Mouse (Mus musculus) kidney, embryonic 16.5 days (tissue): ENCODE results near the gene Crtc3. TPM values are rescaled to one million over a fixed set of nuclear protein-coding genes. Genes with fewer than 3 reads are reported as not detected.

ENCODE experiments used
- ATAC-seq: fragments of 200-750 bp; cut with Nextera tagmentation; 2 replicates; pipeline ENCODE4 v1.8.0; 2017; ENCODE audit warnings: moderate TSS enrichment; ENCODE audit not compliant: low FRiP score, low TSS enrichment
- H3K27ac ChIP-seq: fragments of 300-500 bp; sonication (generic); 2 replicates; pipeline ENCODE4 v1.5.1; 2014; ENCODE audit warnings: low read length
- H3K27me3 ChIP-seq: fragments of 300-500 bp; sonication (generic); 2 replicates; pipeline ENCODE4 v1.6.1; 2014; ENCODE audit warnings: low read length, control low read depth, mixed read lengths; ENCODE audit not compliant: insufficient read depth
- H3K36me3 ChIP-seq: fragments of 300-500 bp; sonication (generic); 2 replicates; pipeline ENCODE4 v1.6.1; 2014; ENCODE audit warnings: low read length, control low read depth, mixed read lengths; ENCODE audit not compliant: insufficient read depth
- H3K4me1 ChIP-seq: fragments of 300-500 bp; sonication (generic); 2 replicates; pipeline ENCODE4 v1.6.1; 2014; ENCODE audit warnings: low read length, control low read depth, mixed read lengths; ENCODE audit not compliant: insufficient read depth
- H3K4me2 ChIP-seq: fragments of 300-500 bp; sonication (generic); replicated peaks from 2 replicates; pipeline ENCODE4 v1.6.1; 2014; ENCODE audit warnings: low read depth, low read length
- H3K4me3 ChIP-seq: fragments of 300-500 bp; sonication (generic); 2 replicates; pipeline ENCODE4 v1.5.1; 2014; ENCODE audit warnings: mild to moderate bottlenecking, low read length
- H3K9ac ChIP-seq: fragments of 300-500 bp; sonication (generic); replicated peaks from 2 replicates; pipeline ENCODE4 v1.6.1; 2014; ENCODE audit warnings: low read length
- H3K9me3 ChIP-seq: fragments of 300-500 bp; sonication (generic); 2 replicates; pipeline ENCODE4 v1.6.1; 2016; ENCODE audit warnings: low read length, control low read depth
- WGBS: fragments of 180-500 bp; shearing (Covaris S2); extraction: QIAGEN DNeasy Blood & Tissue Kit; methylation state at CpG from one replicate; pipeline ENCODE4 v1.1.7; 2014; 5-methylcytosine and 5-hydroxymethylcytosine counted together
- polyA plus RNA-seq: library from polyadenylated mRNA; unstranded; fragments of >200 nt; fragmentation: Nextera tagmentation; extraction: Ambion mirVana; gene quantifications from 2 replicates; pipeline ENCODE4 v1.2.1, GENCODE M21; 2015

The Crtc3 gene
- polyA plus RNA-seq, 1 experiment from 2014 or later, result 18.5 TPM

DNA sequence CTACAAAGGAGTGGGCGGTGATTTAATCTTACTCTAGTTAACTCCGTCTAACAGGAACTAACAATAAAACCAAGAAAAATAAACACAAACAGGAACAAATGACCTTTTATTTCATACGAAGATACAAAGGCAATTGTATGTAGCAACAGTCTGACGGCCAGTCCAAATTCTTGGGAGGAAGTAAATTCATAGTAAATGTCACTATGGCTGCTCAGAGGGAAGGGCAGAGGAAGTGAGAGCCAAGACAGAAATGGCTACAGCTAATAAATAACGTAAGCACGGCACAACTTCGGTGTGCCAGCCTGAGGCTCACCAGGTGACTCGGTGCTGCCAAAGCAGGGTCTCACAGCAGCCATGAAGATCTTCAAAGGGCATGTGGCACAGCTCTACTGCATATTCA lies 22.8 kb upstream of the Crtc3 start:
- H3K27me3 ChIP-seq, result no peaks in the 10 kb centered on the region
- no peak overlapping the region for H3K4me3 ChIP-seq
- no peaks in the 10 kb centered on the region for H3K9me3 ChIP-seq
- ATAC-seq, result no peak
- H3K4me1 ChIP-seq, result no peaks in the 10 kb centered on the region
- no peak overlapping the region for H3K27ac ChIP-seq
- peaks cover 17% of the 10 kb centered on the region for H3K36me3 ChIP-seq
- no peak overlapping the region for H3K4me2 ChIP-seq
- WGBS, result 44% methylated on average over 8 of the region's 8 CpGs
- H3K9ac ChIP-seq, result no peak overlapping the region

- 90% methylated on average over 7 of the region's 7 CpGs for WGBS
- no peak overlapping the region for H3K27ac ChIP-seq
- no peaks in the 10 kb centered on the region for H3K4me1 ChIP-seq
- H3K4me3 ChIP-seq, result no peak overlapping the region
- H3K9me3 ChIP-seq, result no peaks in the 10 kb centered on the region
- no peak overlapping the region for H3K4me2 ChIP-seq
- ATAC-seq, result no peak
- peaks cover 7% of the 10 kb centered on the region for H3K36me3 ChIP-seq
- no peaks in the 10 kb centered on the region for H3K27me3 ChIP-seq
- H3K9ac ChIP-seq, result no peak overlapping the region
These were observed 21.7 kb upstream of the Crtc3 start for GRCm38 (mm10) chr7:80710333-80710732.

DNA sequence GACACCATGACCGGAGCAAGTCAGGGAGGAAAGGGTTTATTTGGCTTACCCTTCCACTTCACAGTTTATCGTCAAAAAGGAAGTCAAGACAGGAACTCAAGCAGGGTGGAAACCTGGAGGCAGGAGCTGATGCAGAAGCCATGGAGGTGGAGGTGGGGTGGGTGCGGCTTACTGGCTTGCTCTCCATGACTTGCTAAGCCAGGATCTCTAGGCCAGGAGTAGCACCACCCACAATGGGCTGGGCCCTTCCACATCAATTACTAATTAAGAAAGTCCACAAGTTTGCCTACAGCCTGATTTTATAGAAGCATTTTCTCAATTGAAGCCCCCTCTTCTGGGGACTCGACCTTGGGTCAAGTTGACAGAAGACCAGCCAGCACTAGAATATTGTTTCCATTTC lies 15.4 kb upstream of the Crtc3 start:
- no peaks in the 10 kb centered on the region for H3K36me3 ChIP-seq
- no peak for ATAC-seq
- H3K4me3 ChIP-seq, result no peak overlapping the region
- 81% methylated on average over 4 of the region's 4 CpGs for WGBS
- H3K9me3 ChIP-seq, result no peaks in the 10 kb centered on the region
- H3K27ac ChIP-seq, result no peak overlapping the region
- H3K4me2 ChIP-seq, result no peak overlapping the region
- H3K9ac ChIP-seq, result no peak overlapping the region
- no peaks in the 10 kb centered on the region for H3K4me1 ChIP-seq
- no peaks in the 10 kb centered on the region for H3K27me3 ChIP-seq

DNA sequence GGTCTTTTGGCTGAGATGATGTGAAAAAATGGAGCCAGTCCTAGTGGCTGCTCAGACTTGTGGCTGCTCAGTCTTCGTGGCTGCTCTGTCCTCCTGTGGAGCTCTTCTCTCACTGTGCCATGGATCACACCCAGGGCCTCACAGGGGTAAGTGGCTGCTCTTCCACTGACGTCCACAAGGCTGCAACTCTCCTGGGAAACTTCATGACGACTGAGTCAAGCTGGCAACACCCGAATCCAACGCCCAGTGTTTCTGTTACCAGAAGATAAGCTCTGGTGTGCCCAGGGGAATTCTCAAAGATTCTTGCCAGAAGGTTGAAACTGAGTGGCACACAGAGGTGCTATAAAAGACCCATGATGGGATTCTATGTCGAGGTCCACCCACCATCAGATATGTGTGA lies 13.8 kb upstream of the Crtc3 start:
- no peak overlapping the region for H3K9ac ChIP-seq
- H3K27me3 ChIP-seq, result no peaks in the 10 kb centered on the region
- no peaks in the 10 kb centered on the region for H3K36me3 ChIP-seq
- no peak overlapping the region for H3K4me2 ChIP-seq
- H3K27ac ChIP-seq, result no peak overlapping the region
- H3K9me3 ChIP-seq, result no peaks in the 10 kb centered on the region
- 70% methylated on average over 6 of the region's 6 CpGs for WGBS
- ATAC-seq, result no peak
- no peak overlapping the region for H3K4me3 ChIP-seq
- no peaks in the 10 kb centered on the region for H3K4me1 ChIP-seq

GRCm38 (mm10) chr7:80699709-80700108 lies 11.0 kb upstream of the Crtc3 start:
- H3K9me3 ChIP-seq, result no peaks in the 10 kb centered on the region

DNA sequence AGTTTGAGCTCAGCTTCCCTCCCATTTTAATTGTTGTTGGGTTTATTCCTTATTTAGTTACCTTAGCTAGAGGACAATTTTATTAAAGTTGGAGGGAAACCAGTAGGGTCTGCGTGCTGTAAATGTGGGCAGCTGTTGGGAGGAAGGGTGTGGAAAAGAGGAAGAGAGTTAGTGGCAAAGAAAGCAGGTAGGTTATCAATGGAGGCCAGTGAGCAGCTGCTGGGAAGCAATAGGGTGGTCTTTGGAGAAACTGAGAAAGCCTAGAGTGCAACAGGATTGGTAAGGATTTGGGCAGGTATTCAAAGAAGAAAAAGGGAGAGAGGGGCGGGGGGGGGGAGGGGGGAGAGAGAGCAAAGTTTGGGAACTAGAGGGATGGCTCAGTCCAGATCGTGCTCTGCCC lies 10.3 kb upstream of the Crtc3 start:
- Histone ChIP-seq H3K9ac (no peak overlapping the region), H3K27ac (no peak overlapping the region), H3K27me3 (no peaks in the 10 kb centered on the region), H3K4me2 (no peak overlapping the region), H3K4me1 (no peaks in the 10 kb centered on the region; the same call in 1 of the 2 replicates), H3K4me3 (no peak overlapping the region), H3K36me3 (no peaks in the 10 kb centered on the region), H3K9me3 (no peaks in the 10 kb centered on the region)
- WGBS, result 72% methylated on average over 3 of the region's 3 CpGs
- ATAC-seq, result no peak

More at GRCm38 (mm10) chr7:80699709-80700108, 11.0 kb upstream of the Crtc3 start:
- Histone ChIP-seq H3K9ac (no peak overlapping the region), H3K4me2 (no peak overlapping the region), H3K4me3 (no peak overlapping the region), H3K36me3 (no peaks in the 10 kb centered on the region), H3K27ac (no peak overlapping the region), H3K27me3 (no peaks in the 10 kb centered on the region), H3K4me1 (no peaks in the 10 kb centered on the region; the same call in 1 of the 2 replicates)
- no peak for ATAC-seq
- 58% methylated on average over 8 of the region's 8 CpGs for WGBS

- no peaks in the 10 kb centered on the region for H3K9me3 ChIP-seq
- WGBS, result 74% methylated on average over 5 of the region's 5 CpGs
These were observed 9.2 kb upstream of the Crtc3 start for GRCm38 (mm10) chr7:80697859-80698258.

DNA sequence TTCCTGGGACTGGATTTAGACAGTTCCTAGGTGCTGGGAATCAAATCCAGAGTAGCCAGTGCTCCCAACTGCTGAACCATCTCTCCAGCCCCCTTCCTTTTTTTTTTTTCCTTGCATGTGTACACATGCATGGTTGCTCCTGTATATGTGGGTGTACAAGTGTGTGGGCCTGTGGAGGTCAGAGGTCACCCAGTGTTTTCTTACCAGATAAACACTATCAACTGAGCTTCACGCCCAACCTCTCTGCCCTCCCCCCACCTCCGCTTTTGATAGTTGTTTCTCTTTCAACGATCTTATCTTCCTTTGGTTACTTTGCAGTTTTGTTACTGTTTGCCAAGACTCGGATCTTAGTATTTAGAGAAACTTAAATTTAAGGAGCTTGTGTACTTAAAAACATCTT lies 8.2 kb upstream of the Crtc3 start:
- H3K9me3 ChIP-seq, result no peaks in the 10 kb centered on the region
- no peaks in the 10 kb centered on the region; the same call in 1 of the 2 replicates for H3K4me1 ChIP-seq
- no peak overlapping the region for H3K9ac ChIP-seq
- H3K4me3 ChIP-seq, result no peak overlapping the region
- H3K27me3 ChIP-seq, result no peaks in the 10 kb centered on the region
- ATAC-seq, result no peak
- no peak overlapping the region for H3K27ac ChIP-seq
- 34% methylated on average over 4 of the region's 4 CpGs for WGBS
- H3K4me2 ChIP-seq, result no peak overlapping the region
- H3K36me3 ChIP-seq, result no peaks in the 10 kb centered on the region

More at GRCm38 (mm10) chr7:80697859-80698258, 9.2 kb upstream of the Crtc3 start:
- H3K36me3 ChIP-seq, result no peaks in the 10 kb centered on the region
- H3K27ac ChIP-seq, result no peak overlapping the region
- no peak overlapping the region for H3K4me3 ChIP-seq
- H3K27me3 ChIP-seq, result no peaks in the 10 kb centered on the region
- no peak overlapping the region for H3K4me2 ChIP-seq
- no peak overlapping the region for H3K9ac ChIP-seq
- H3K4me1 ChIP-seq, result no peaks in the 10 kb centered on the region; the same call in 1 of the 2 replicates
- ATAC-seq, result no peak

- no peaks in the 10 kb centered on the region for H3K27me3 ChIP-seq
- H3K9me3 ChIP-seq, result no peaks in the 10 kb centered on the region
- WGBS, result 25% methylated on average over 1 of the region's 1 CpGs
- no peak overlapping the region for H3K4me2 ChIP-seq
- no peak overlapping the region for H3K9ac ChIP-seq
- no peak overlapping the region for H3K4me3 ChIP-seq
- ATAC-seq, result no peak
- no peaks in the 10 kb centered on the region; the same call in 1 of the 2 replicates for H3K4me1 ChIP-seq
- H3K36me3 ChIP-seq, result no peaks in the 10 kb centered on the region
- H3K27ac ChIP-seq, result no peak overlapping the region
These were observed 7.7 kb upstream of the Crtc3 start for GRCm38 (mm10) chr7:80696334-80696733.

GRCm38 (mm10) chr7:80692472-80692871 lies 3.8 kb upstream of the Crtc3 start:
- no peak for ATAC-seq
- 90% methylated on average over 9 of the region's 9 CpGs for WGBS

More at GRCm38 (mm10) chr7:80692472-80692871, 3.8 kb upstream of the Crtc3 start:
- no peaks in the 10 kb centered on the region for H3K27me3 ChIP-seq
- no peak overlapping the region for H3K4me3 ChIP-seq
- H3K4me2 ChIP-seq, result no peak overlapping the region
- peaks cover 10% of the 10 kb centered on the region for H3K4me1 ChIP-seq
- no peak overlapping the region for H3K27ac ChIP-seq
- H3K36me3 ChIP-seq, result no peaks in the 10 kb centered on the region
- no peak overlapping the region for H3K9ac ChIP-seq
- H3K9me3 ChIP-seq, result no peaks in the 10 kb centered on the region
